Mouse (Mus musculus): ENCODE measurements around the gene 1600015I10Rik.

Gene 1600015I10Rik

GRCm38 (mm10) chr6:48967868-48968267 lies 38.2 kb downstream of the 1600015I10Rik start:
- DNase-seq (ENCODE audit: low spot score), result no peak

- DNase-seq (ENCODE audit: low spot score), result no peak
These were observed 45.0 kb downstream of the 1600015I10Rik start, which contains the start of gene Doxl2 for GRCm38 (mm10) chr6:48974663-48975062. Gene Doxl2, plus strand, starts transcription at chr6:48974963.

GRCm38 (mm10) chr6:48979616-48980015 lies 49.9 kb downstream of the 1600015I10Rik start:
- DNase-seq (ENCODE audit: low spot score), result no peak

GRCm38 (mm10) chr6:48982305-48982704 lies 52.6 kb downstream of the 1600015I10Rik start:
- DNase-seq (ENCODE audit: low spot score), result no peak

Data from ovary, postnatal 14 days (tissue).